Mouse (Mus musculus) intestine, postnatal 0 days (tissue): ENCODE data around the gene Pmpcb. TPM values are rescaled to one million over a fixed set of nuclear protein-coding genes. Genes with fewer than 3 reads are reported as not detected.

Experiments
- ATAC-seq: fragments of 200-750 bp; cut with Nextera tagmentation; 2 replicates; pipeline ENCODE4 v1.8.0; 2017; ENCODE audit warnings: mild to moderate bottlenecking, moderate TSS enrichment, moderate library complexity
- H3K27ac ChIP-seq: fragments of 300-500 bp; sonication (generic); 2 replicates; pipeline ENCODE4 v1.5.1; 2014; ENCODE audit warnings: mild to moderate bottlenecking, low read depth, low read length, moderate library complexity
- H3K27me3 ChIP-seq: fragments of 300-500 bp; sonication (generic); replicated peaks from 2 replicates; pipeline ENCODE4 v1.6.1; 2014; ENCODE audit warnings: low read length, mixed read lengths; ENCODE audit not compliant: control insufficient read depth, insufficient read depth
- H3K36me3 ChIP-seq: fragments of 300-500 bp; sonication (generic); 2 replicates; pipeline ENCODE4 v1.6.1; 2014; ENCODE audit warnings: mild to moderate bottlenecking, moderate library complexity; ENCODE audit not compliant: control insufficient read depth, insufficient read depth
- H3K4me1 ChIP-seq: fragments of 300-500 bp; sonication (generic); replicated peaks from 2 replicates; pipeline ENCODE4 v1.6.1; 2014; ENCODE audit warnings: antibody characterized with exemption, low read length, mixed read lengths; ENCODE audit not compliant: control insufficient read depth, insufficient read depth
- H3K4me2 ChIP-seq: fragments of 300-500 bp; sonication (generic); replicated peaks from 2 replicates; pipeline ENCODE4 v1.6.1; 2014; ENCODE audit warnings: low read depth, mild to moderate bottlenecking, moderate library complexity
- H3K4me3 ChIP-seq: fragments of 300-500 bp; sonication (generic); 2 replicates; pipeline ENCODE4 v1.5.1; 2014; ENCODE audit warnings: low read depth, low read length
- H3K9ac ChIP-seq: fragments of 300-500 bp; sonication (generic); 2 replicates; pipeline ENCODE4 v1.6.1; 2014; ENCODE audit warnings: mild to moderate bottlenecking, low read depth, low read length
- H3K9me3 ChIP-seq: fragments of 300-500 bp; sonication (generic); 2 replicates; pipeline ENCODE4 v1.6.1; 2016; ENCODE audit warnings: mixed run types; ENCODE audit not compliant: control insufficient read depth
- CTCF ChIP-seq: sonication (generic); IDR thresholded peaks from 2 replicates; pipeline ENCODE4 v1.5.1; 2016; ENCODE audit warnings: low read depth, mild to moderate bottlenecking, control low read depth, antibody characterized with exemption, moderate library complexity
- whole genome bisulfite sequencing: fragments of 180-500 bp; shearing (Covaris S2); extraction: QIAGEN DNeasy Blood & Tissue Kit; methylation state at CpG from one replicate; pipeline ENCODE4 v1.1.7; 2014; 5-methylcytosine and 5-hydroxymethylcytosine counted together
- polyA plus RNA-seq: library from polyadenylated mRNA; unstranded; fragments of >200 nt; fragmentation: Nextera tagmentation; extraction: Ambion mirVana; gene quantifications from 2 replicates; pipeline ENCODE4 v1.2.1, GENCODE M21; 2015

Pmpcb gene
- polyA plus RNA-seq, 1 experiment from 2014 or later: 70.0 TPM

GRCm38 (mm10) chr5:21737620-21738019 is 679 bp downstream of the Pmpcb start:
- Histone ChIP-seq H3K4me3 (peak overlapping the region; percentile 98), H3K4me2 (peak overlapping the region; percentile 65), H3K9ac (peak overlapping the region; percentile 78), H3K27ac (0 out of 2 replicates have a peak overlapping the region, but pooled peaks have one; percentile 85), H3K36me3 (peaks cover 26% of the 10 kb centered on the region), H3K4me1 (peaks cover 8% of the 10 kb centered on the region; the same call in 1 of the 2 replicates), H3K9me3 (no peaks in the 10 kb centered on the region), H3K27me3 (no peaks in the 10 kb centered on the region)
- 14% methylated on average over 10 of the region's 10 CpGs for WGBS
- ATAC-seq: no peak
- TF ChIP-seq CTCF: no peak

DNA sequence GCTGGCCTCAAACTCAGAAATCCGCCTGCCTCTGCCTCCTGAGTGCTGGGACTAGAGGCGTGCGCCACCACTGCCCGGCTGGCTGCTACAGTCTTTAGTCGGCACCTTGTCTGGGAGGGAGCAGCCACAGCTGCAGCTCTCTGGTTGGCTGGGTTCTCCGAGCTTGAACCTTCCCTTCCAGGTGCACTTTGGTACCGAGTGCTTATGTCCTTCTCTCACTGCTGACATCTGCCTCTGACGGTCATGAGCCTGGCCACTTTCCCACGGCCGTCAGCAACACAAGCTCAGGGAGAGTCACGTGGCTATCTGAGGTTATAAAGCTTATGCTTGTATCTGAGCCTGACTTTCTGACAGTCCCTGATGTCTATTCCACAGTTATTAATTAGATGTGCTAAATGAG is 2.2 kb downstream of the Pmpcb start:
- Histone ChIP-seq H3K9me3 (no peaks in the 10 kb centered on the region), H3K36me3 (peaks cover 41% of the 10 kb centered on the region), H3K27me3 (no peaks in the 10 kb centered on the region), H3K9ac (no peak overlapping the region), H3K4me2 (no peak overlapping the region), H3K27ac (no peak overlapping the region), H3K4me3 (no peak overlapping the region), H3K4me1 (peaks cover 8% of the 10 kb centered on the region; the same call in 1 of the 2 replicates)
- ATAC-seq: peak; percentile 84
- 76% methylated on average over 10 of the region's 11 CpGs for whole genome bisulfite sequencing
- no peak for TF ChIP-seq CTCF

DNA sequence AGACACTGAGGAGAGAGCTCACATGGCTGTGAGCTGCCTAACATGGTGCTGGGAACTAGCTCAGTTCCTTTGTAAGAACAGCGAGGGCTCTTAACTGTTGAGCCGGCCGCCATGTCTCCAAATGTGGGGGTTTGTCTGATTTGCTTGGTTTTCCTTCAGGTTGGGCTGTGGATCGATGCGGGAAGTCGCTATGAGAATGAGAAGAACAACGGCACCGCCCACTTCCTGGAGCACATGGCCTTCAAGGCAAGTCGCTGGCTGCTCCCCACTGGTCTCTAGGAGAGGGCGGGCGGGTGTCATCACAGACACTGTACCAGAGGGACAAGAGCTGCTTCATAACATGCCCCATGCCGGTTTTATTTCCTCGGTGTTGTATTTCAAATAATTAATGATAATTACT is 2.9 kb downstream of the Pmpcb start:
- H3K4me2 ChIP-seq: no peak overlapping the region
- H3K4me3 ChIP-seq: no peak overlapping the region
- no peaks in the 10 kb centered on the region for H3K27me3 ChIP-seq
- H3K36me3 ChIP-seq: peaks cover 48% of the 10 kb centered on the region
- H3K9ac ChIP-seq: no peak overlapping the region
- H3K4me1 ChIP-seq: peaks cover 8% of the 10 kb centered on the region; the same call in 1 of the 2 replicates
- WGBS: 91% methylated on average over 13 of the region's 13 CpGs
- no peak overlapping the region for H3K27ac ChIP-seq
- no peak for TF ChIP-seq CTCF
- H3K9me3 ChIP-seq: no peaks in the 10 kb centered on the region
- ATAC-seq: no peak

GRCm38 (mm10) chr5:21743606-21744005 is 6.7 kb downstream of the Pmpcb start:
- no peaks in the 10 kb centered on the region for H3K27me3 ChIP-seq
- no peak for ATAC-seq
- H3K27ac ChIP-seq: no peak overlapping the region
- no peak overlapping the region for H3K4me3 ChIP-seq
- no peak for TF ChIP-seq CTCF
- H3K9ac ChIP-seq: no peak overlapping the region
- H3K36me3 ChIP-seq: peaks cover 79% of the 10 kb centered on the region
- H3K9me3 ChIP-seq: no peaks in the 10 kb centered on the region
- 96% methylated on average over 10 of the region's 10 CpGs for WGBS
- H3K4me2 ChIP-seq: no peak overlapping the region
- no peaks in the 10 kb centered on the region for H3K4me1 ChIP-seq

GRCm38 (mm10) chr5:21744651-21745050 is 7.7 kb downstream of the Pmpcb start:
- Histone ChIP-seq H3K4me3 (no peak overlapping the region), H3K36me3 (peaks cover 87% of the 10 kb centered on the region), H3K4me1 (no peaks in the 10 kb centered on the region), H3K9me3 (no peaks in the 10 kb centered on the region), H3K27me3 (no peaks in the 10 kb centered on the region), H3K27ac (no peak overlapping the region), H3K4me2 (no peak overlapping the region), H3K9ac (no peak overlapping the region)
- TF ChIP-seq CTCF: no peak
- ATAC-seq: no peak

DNA sequence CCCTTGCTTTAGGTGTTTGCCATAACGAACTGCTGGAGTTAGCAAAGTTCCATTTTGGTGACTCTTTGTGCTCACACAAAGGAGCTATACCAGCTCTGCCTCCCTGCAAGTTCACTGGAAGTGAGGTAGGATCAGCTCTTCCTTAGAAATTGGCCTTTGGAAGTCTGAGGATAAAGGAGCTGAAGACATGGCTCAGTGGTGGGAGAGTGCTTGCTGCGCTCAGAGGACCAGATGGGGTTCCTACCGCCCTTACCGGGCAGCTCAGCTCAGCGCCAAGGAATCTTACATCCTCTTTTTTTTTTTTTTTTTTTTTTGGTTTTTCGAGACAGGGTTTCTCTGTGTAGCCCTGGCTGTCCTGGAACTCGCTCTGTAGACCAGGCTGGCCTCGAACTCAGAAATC is 9.0 kb downstream of the Pmpcb start:
- Histone ChIP-seq H3K9ac (no peak overlapping the region), H3K4me1 (no peaks in the 10 kb centered on the region), H3K4me3 (no peak overlapping the region), H3K27me3 (no peaks in the 10 kb centered on the region), H3K27ac (no peak overlapping the region), H3K9me3 (no peaks in the 10 kb centered on the region), H3K4me2 (no peak overlapping the region), H3K36me3 (peaks cover 77% of the 10 kb centered on the region)
- 95% methylated on average over 6 of the region's 8 CpGs for WGBS
- no peak for TF ChIP-seq CTCF
- ATAC-seq: no peak

- Histone ChIP-seq H3K9me3 (no peaks in the 10 kb centered on the region), H3K4me2 (no peak overlapping the region), H3K27me3 (no peaks in the 10 kb centered on the region), H3K9ac (no peak overlapping the region), H3K36me3 (peaks cover 70% of the 10 kb centered on the region), H3K4me1 (no peaks in the 10 kb centered on the region), H3K4me3 (no peak overlapping the region), H3K27ac (no peak overlapping the region)
- ATAC-seq: no peak
- 89% methylated on average over 4 of the region's 4 CpGs for WGBS
- TF ChIP-seq CTCF: no peak
These were observed 31.6 kb downstream of the Pmpcb start for GRCm38 (mm10) chr5:21768506-21768905.
